Mouse (Mus musculus) right cerebral cortex, postnatal 25 days (tissue): ENCODE results near the gene Pdzd8.

ENCODE experiments used
- DNase-seq: peaks from one replicate; pipeline ENCODE4 v3.0.0; 2022

Pdzd8 gene

DNA sequence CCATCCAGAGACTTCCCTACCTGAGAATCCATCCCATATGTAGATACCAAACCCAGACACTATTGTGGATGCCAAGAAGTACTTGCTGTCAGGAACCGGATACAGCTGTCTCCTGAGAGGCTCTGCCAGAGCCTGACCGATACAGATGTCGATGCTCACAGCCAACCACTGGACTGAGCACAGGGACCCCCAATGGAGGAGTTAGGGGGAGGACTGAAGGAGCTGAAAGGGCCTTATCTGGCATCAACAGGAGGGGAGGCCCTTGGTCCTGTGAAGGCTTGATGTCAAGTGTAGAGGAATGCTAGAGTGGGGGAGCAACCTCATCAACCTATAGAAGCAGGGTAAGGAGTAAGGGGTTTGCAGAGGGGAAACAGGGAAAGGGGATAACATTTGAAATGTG lies 7.2 kb upstream of the Pdzd8 start:
- DNase-seq = no peak

DNA sequence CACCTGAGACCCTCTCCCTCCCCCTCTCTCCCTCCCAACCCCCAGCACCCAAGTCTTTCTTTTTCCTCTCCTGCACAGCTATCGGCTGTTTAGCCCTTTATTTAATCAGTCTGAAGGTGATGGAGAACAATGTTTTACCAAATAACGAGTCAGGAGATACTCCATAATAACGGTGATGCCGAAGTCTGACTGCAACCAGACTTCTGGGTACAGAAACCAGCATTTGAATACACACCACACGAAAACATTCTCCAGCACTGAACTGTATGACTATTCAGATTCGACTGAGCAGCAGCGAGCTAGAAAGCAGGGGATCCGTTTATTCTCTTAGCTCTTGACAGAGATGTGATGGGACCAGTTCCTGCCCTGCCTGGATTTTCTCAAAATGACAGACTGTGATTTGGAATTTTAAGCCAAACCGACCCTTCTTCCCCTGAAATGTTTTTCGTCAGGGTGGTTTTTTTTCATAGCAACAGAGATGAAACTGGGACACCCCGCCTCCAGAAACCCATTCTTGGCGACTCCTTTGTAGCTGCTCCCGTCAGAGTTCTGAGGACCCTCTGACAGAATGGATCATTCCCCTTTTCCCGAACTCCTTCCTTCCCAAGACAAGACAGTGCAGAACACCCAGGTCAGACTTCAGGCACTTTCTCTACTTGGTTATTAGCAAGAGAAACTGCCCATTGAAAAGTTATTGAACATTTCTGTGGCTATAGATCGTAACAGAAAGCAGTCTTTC lies 5.7 kb upstream of the Pdzd8 start:
- DNase-seq = no peak

DNA sequence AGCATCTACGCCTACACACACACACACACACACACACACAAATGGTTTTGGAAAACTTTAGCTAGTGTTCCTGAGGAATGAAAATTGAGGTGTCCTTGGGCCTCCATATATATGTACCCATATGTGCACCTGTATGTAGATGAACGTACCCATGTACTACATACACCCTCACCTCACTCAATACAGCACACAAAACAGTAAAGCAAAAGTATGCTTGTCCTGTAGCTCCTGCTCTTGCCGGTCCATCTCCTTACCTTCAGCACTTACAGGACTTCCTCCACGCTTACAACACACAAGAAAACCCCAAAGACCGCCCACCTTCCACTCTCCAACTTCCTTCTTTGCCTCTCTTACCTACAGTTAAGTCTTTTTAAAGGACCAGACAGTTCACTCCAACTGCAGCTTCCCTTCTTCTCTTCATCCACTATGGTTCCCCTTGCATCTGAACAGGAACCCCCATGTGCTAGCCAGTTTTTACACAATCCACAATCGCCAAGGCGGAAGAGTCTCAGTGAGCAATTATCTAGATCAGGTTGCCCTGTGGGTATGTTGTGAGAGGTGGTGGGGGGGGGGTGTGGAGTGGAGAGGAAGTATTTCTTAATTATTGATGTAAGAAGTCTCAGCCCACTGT lies 4.8 kb upstream of the Pdzd8 start:
- no peak for DNase-seq

DNA sequence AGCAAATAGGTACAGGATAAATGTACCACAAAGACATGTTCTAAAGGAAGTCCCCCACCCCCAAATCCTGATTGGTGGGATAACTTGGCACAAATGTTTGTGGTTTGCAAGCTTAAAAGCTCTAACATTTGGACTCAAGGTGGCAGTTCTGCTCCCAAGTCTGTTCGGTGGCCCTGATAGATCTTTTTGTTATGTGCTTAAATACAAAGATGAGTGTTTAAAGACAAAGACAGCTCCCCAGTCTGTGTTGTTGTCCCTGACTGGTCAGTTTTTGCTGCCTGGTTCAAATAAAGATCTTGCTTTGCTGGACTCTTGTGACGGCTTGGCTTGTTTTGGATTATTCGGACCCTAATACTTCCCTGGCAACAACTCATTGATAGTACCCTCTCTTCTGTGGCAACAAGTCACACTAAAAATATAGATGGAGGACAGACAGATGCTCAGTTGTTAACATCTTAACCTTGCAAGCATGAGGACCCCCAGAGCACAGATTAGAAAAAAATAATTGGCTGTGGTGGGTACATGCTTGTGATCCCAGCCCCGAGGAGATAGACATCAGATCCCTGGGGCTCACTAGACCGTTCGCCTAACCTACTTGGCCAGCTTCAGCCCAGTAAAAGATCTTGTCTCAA lies 3.9 kb upstream of the Pdzd8 start:
- DNase-seq = no peak

DNA sequence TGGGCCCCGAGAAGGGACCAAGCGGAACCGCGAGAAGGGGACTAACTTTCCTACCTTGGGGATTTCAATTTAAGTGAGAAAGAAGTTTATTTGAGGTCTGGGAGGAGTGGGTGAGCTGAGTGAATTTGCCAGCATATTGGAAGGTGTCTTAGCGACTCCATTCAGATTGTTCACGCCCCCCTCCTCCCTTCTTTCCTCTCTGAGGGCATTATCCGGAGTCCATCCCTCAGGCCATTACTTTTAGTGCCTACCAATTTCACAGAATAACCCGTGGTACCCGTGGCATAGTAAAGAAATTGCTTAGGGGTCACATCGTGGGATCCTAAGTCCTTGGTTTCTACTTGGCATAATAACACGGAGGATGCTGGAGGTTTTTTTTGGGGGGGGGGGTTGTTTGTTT lies 745 bp upstream of the Pdzd8 start:
- no peak for DNase-seq

DNA sequence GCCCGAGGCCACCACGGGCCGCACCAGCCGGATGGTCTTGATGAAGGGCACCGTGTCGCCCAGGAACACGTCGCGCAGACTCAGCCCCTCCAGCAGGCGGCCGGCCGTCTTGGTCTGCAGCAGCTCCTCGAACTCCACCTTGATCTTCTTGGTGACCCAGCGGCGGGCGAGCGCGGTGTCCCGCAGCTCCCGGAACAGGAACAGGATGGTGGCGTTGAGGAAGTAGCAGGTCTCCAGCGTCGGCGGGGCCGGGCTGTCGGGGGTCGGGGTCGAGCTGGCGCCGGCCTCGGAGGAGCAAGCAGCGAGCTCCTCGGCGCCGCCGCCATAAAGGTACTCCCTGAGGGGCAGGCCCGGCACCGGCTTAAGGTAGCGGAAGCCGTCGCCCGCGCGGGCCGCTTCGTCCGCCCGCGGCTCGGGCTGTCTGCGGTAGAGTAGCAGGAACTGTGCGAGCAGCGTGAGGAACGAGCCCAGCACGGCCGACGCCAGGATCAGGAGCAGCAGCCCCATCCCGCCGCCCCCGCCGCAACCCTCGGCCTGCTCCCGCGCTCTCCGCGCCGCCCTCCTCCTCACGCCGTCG lies 411 bp downstream of the Pdzd8 start:
- DNase-seq = peak; percentile 49

DNA sequence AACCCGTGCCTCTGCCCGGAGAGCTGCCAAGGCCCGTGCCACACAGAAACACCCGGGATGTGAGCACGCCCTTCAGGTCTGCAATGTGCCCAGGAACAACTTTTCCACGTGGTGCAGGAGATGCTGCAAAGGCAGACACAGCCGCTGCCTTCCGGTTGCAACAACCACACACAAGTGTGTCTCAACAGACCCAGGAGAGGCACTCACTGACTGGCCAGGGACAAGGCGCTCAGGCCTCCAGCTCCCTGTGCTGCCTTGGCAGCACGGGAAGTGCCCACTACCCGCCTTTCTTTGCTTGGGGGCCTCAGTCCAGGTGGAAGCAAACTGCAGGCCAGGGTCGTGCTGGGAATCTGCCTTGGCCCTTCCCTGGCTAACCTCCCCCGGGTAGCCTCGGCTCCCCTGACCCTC lies 1.3 kb downstream of the Pdzd8 start:
- DNase-seq = peak; percentile 25

DNA sequence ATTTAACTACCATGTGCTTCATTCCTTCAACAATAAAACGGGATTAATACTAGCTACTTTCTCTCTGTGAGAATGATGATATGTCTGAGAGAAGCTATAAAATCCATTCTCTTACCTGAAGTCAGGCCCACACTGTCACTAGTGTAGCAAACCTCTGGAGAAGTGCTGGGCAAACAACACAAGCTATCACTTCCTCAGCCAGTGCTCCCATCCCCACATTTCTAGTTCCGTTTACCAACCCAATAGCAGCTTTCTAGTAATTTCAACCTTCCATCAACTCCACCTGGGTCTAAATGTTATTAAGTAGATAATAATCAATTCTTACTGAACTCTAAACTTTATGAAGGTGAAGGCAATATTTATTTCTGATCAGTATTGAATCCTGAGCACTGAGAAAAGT lies 2.6 kb downstream of the Pdzd8 start:
- no peak for DNase-seq

DNA sequence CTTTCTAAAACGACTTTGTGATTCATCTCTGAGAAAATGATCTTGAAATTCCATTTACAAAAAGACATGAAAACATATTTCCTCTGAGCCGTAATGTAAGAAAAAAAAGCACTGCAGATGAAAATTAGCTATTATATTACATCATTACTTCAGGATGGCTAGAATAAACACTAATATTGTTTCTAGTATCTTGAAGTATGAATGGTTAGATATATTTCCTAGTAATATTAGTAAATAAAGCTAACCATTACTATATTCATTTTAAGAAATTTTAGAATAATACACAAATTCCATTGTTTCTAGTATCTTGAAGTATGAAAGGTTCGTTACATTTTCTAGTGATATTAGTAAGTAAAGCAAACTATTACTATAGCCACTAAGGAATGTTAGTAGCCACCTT lies 5.7 kb downstream of the Pdzd8 start:
- DNase-seq = no peak

DNA sequence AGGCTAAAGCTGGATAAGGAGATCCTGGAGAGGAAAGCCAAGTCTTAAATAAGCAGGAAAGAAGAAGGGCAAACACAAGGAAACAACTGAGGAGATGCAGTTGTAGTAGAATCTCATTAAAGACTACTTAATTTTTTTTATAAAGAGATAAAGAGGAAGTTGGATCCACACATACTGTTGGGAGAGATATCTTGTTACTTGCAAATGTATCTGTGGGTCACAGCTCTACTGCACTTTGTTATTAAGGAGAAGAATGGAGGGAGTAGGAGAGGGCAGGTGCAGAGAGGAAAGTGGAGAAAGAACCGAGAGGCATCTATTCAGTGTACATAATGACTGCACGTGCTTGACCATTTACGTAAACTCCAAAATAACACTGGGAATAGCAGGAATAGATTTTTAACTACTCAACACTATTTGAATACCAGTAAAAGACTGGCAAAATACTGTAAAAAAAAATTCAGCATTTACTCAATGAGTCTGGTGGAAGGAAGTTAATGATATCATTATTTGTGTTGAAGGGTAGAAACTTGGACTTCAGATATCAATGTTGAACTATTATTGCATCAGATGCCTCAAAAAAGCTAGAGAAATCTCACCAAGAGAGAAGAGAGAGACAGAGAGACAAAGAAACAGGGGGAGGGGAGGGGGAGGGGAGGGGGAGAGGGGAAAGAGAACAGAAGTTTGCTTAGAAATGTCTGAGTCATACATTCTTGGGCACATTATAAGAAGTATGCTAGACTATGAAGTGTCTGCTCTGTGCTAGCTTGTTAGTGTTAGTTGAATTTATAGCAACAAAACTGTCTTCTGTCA lies 7.5 kb downstream of the Pdzd8 start:
- DNase-seq = no peak

DNA sequence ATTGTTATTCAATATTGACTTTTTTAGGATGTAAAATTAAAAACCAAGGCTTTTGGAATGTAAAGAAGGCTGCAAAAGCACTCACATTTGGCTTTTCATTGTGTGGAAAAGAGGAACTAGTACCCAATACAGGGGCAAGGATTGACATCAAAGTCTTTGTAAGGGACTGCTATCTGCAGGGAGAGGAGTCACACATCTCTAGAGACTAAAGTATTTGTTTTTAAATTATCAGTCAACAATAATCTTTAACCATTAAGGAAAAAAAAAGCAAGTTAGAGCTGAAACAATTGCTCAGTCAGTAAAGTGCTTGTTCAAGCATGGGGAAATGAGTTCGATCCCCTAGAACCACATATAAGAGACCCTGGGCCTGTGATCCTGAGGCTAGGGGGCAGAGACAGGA lies 8.9 kb downstream of the Pdzd8 start:
- no peak for DNase-seq

DNA sequence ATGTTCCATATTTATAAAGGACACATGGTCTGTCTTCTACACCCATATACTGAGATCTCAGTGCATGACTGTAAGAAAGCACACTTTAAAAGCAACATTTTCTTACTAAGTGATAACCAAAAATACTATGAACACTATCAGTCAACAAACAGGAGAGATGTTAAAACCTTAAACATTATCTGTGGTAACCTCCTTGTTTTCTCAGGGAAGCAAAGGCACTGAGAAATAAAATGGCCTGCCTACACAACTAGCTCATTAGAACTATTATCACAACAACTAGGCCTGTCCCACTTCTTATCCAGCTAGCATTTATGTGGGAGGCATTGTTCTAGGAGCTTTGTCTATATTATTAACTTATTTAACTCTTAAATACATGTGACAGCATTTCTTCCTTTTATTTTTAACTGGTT lies 14.8 kb downstream of the Pdzd8 start:
- no peak for DNase-seq

DNA sequence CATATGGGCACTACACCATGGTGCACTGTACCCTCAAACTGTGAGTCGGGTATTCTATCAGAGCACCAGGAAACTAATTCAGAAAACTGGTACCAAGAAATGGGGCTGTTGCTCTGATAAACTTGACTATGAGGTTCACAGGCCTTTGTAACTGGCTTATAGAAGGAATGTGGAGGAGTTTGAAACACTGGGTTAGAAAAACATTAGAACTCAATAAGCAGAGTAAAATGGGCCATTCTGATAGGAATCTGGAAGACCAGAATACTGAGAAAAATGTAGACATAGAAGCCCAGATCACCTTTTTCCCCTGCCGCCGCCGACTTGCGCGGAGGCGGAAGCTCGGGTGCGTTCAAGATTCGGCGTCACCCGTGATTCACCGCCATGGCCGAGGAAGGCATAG lies 23.6 kb downstream of the Pdzd8 start, which contains the start of gene Rps12-ps3:
Gene Rps12-ps3 (plus strand): TSS at position 301 of the 400 bp plus-strand sequence.
- DNase-seq = no peak

DNA sequence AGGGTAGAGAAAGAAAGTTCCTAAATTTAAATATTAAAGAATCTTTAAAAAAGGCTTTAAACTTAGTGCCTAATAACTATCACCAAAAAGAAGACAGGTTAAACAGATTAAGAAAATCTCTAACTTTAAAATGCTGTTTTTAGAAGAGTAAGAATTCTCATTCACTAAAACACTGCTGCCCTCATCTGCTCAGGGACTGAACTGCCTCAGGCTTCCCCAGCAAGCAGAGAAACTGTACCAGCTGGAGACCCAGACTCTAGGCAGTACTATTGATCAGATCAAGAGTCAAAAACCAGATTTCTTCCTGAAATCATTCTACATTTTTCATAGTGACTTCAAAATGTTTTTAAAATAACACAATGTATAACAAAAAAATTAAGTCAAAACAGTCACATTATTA lies 29.0 kb downstream of the Pdzd8 start:
- no peak for DNase-seq

DNA sequence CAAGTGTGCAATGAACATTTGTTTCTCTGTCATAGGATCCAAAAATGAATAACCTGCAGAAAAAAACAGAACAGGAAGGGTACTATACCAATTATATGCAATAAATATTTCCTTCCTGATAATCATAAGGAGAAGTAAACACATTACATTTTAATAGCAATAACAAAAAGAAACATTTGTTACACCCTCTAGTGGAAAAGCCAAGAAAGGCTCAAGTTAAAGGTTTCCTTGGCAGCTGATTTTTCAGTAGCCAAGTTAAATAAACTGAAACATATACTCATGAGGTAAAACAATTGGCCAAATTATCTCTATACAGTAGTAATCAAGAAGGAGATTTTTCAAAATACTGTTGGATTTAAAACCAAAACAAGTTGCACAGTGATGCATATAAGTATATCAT lies 30.3 kb downstream of the Pdzd8 start:
- DNase-seq = no peak

DNA sequence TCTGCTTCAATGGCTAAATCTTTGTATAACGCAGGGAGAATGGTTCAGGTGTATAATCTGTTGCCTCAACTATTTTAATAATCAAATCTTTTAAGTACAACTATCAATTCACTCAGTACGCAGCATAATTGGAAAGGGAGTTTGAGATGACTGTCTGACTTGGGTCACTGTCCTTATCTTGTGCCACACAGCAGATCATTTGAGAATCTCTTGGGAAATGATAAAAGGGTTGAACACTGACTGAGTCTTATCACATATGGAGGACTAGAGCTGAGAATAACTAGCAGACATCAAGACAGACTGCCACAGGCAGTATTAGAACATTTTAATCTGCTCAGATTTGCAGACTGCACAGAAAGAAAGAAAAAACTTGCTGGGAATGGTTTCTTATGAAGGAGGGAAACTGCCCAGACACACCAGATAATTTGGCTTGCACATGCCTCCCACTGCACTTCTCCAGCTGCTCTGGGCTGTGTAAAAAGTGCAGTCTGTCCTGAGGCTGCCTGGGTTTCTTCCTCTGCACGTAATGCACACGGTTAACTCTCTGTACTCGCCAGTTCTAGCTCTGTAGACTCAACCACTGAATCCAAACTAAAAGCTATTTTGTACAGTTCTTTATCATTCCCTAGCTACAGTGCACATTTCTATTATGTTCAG lies 53.3 kb downstream of the Pdzd8 start:
- DNase-seq = peak; percentile 19

DNA sequence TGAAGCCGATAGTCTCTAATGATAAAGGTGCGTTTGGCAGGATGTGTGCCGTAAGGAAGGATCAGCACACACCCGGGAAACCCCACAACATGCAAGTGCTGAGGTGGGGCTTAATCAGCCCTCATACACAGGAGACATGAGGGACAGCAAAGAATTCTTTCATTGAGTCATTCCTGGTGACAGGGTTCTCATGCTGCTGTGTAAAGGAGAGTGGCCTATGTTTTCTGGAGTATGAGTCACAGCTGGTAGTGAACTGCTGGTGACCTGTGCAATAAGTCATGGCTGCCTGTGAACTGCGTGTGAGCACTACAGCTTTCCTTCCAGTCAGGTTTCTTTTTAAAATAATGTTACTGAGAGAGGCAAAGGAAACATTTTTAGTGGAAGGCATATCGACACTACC lies 55.8 kb downstream of the Pdzd8 start:
- no peak for DNase-seq

DNA sequence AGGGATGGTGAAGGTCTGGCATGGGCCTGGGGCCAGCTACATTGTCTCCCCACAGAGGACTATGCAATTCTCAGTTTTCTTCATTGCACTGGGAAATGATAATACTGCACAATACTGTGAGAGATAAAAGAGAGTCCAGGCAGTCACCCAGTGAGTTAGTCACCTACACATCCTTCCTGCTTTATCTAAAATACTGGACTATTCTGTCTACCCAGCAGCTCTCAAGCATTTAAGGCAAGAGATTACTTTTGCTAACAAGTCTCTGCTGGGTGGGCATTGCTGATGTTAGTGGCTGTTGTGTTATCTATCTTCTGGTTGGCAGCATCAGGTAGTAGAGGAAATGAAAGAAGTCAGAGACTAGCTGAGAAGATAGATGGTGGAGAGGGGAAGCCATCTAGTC lies 56.5 kb downstream of the Pdzd8 start:
- no peak for DNase-seq

DNA sequence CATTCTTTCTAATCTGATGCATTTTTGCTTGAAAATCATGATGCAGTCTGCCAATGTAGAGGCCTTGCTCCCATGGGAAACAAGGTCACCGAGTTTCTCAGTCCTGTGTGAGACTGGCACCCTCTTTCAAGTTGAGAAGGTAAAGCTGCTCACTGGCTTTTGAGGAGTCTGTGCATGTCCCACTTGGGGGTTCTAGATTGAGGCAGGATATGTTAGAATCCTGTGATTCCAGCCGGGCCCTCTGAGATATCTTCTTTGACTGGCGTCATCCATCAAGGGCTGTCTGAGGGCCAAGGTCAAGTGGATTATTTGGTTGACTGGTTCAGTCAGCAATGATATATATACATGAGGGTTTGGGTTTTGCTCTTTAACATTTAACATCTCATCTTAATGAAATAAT lies 63.6 kb downstream of the Pdzd8 start:
- no peak for DNase-seq

DNA sequence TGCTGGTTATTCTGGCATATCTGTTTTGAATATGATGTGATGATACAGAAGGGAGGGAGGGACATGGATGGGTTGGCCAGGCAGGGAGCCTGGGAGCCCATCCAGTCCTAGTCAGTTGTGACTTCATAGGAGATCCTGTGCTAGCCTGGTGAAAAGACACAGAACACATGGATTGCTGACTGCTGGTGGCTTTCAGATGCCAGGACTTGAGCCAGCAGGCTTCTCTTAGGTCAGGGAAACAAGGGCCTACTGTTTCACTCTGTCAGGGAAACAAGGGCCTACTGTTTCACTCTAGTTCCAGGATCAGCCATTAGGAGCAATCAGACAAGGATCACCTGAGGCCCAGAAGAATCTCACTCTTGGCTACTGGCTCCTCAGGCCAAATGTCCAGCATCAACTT lies 64.7 kb downstream of the Pdzd8 start:
- no peak for DNase-seq

DNA sequence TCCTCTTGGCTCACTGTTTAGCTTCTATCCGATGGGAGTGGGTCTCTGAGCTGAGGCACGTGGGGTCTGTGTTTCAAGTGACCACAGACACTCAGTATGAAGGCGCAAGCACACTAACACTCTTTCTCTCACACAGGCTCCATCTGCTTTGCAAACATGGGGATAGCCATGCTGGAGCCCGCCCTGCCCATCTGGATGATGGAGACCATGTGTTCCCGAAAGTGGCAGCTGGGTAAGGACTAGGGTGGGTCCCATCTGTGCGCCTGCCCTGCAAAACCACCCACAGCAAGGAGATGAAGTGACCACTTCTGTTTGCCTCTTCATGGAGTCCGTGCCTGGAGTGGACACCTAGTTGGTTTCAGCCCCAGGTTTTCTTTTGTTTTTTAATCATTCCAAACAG lies 69.2 kb downstream of the Pdzd8 start:
- no peak for DNase-seq

DNA sequence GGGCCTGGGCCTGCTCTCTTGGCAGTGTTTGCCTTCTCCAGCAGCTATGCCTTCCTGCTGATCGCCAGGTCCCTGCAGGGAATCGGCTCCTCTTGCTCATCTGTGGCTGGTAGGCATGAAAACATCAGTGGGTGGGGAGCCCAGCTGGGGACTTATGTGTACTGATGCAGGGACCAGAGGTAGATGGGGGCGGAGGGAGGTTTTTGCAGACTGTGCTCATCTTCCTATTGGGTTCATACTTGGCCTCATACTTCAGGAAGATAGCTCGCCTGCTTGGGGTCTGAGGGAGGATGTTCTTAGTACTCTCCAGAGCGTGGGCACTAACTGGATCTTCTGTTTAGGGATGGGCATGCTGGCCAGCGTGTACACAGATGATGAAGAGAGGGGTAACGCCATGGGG lies 72.4 kb downstream of the Pdzd8 start:
- no peak for DNase-seq
